Mouse (Mus musculus) embryonic facial prominence, embryonic 14.5 days (tissue): ENCODE data around the gene Gpr22. TPM values are rescaled to one million over a fixed set of nuclear protein-coding genes. Genes with fewer than 3 reads are reported as not detected.

Source experiments
- polyA plus RNA-seq: library from polyadenylated mRNA; unstranded; fragments of >200 nt; fragmentation: Nextera tagmentation; extraction: Ambion mirVana; gene quantifications from 2 replicates; pipeline ENCODE4 v1.2.1, GENCODE M21; 2014

Gene Gpr22
- polyA plus RNA-seq, 1 experiment from 2014 or later = 0.88 TPM

Other genes starting within 250 kb of the Gpr22 start
- 15.4 and 18.5 TPM in 2 replicates for gene Cbll1, start 214.3 kb downstream of the Gpr22 start, polyA plus RNA-seq
- 0.67 and 1.1 TPM in 2 replicates for gene Slc26a4, start 154.0 kb downstream of the Gpr22 start, polyA plus RNA-seq
- gene Bcap29, start 79.3 kb downstream of the Gpr22 start, polyA plus RNA-seq = 28.4 and 36.0 TPM in 2 replicates
- 8.9 and 9.3 TPM in 2 replicates for gene Dus4l, start 59.1 kb downstream of the Gpr22 start, polyA plus RNA-seq
- 32.4 and 34.0 TPM in 2 replicates for gene Cog5, start 59.1 kb downstream of the Gpr22 start, polyA plus RNA-seq
- gene Hbp1, start 236.6 kb upstream of the Gpr22 start, polyA plus RNA-seq = 116 and 129 TPM in 2 replicates